Mouse (Mus musculus): ENCODE data around the gene Olfr601.
"Not testable (repeated sequence)": the region's sequence is repeated elsewhere in the genome, so short reads cannot be mapped to it uniquely, and the experiment has no call there.

DNA sequence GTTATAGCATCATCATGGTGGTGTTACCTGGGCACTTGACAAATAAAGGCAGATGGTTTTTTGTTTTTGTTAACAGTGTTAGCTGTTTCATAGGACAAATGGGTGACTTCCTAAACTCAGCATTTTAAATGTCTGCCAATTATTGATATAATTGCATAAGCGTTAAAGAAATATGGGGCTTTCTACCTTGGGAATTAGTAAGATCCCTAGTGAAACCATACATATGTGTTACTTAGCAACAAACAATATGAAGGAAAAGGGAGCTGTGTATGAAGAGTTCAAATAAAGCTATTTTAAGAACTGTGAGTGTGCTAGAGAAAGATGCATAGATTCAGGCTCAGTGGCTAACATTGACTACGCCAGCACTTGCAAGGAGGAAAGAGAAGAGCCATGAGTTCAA lies 46.4 kb downstream of the Olfr601 start, which contains the start of gene Olfr597:
- not testable (repeated sequence) for TF ChIP-seq MAFK (IDR thresholded peaks at IDR 0.05; ENCODE audit: insufficient read depth, low read depth, low read length); ZNF384 (IDR thresholded peaks at IDR 0.05; ENCODE audit: low read depth, low read length)
